Mouse (Mus musculus) intestine, embryonic 15.5 days (tissue): Measurements from ENCODE around the gene Gstk1. TPM values are rescaled to one million over a fixed set of nuclear protein-coding genes. Genes with fewer than 3 reads are reported as not detected.
A peak's percentile ranks its signal among the peaks of the same experiment; 100 is the strongest.

Source experiments
- ATAC-seq: fragments of 200-750 bp; cut with Nextera tagmentation; 2 replicates; pipeline ENCODE4 v1.8.0; 2017; ENCODE audit warnings: moderate TSS enrichment, moderate library complexity
- H3K27ac ChIP-seq: fragments of 300-500 bp; sonication (generic); 2 replicates; pipeline ENCODE4 v1.5.1; 2015; ENCODE audit warnings: mild to moderate bottlenecking, inconsistent platforms
- H3K27me3 ChIP-seq: fragments of 300-500 bp; sonication (generic); replicated peaks from 2 replicates; pipeline ENCODE4 v1.6.1; 2015; ENCODE audit warnings: inconsistent platforms
- H3K36me3 ChIP-seq: fragments of 300-500 bp; sonication (generic); 2 replicates; pipeline ENCODE4 v1.6.1; 2015; ENCODE audit warnings: inconsistent platforms
- H3K4me1 ChIP-seq: fragments of 300-500 bp; sonication (generic); replicated peaks from 2 replicates; pipeline ENCODE4 v1.6.1; 2015; ENCODE audit warnings: inconsistent platforms
- H3K4me2 ChIP-seq: fragments of 300-500 bp; sonication (generic); replicated peaks from 2 replicates; pipeline ENCODE4 v1.6.1; 2015; ENCODE audit warnings: mild to moderate bottlenecking, inconsistent platforms
- H3K4me3 ChIP-seq: fragments of 300-500 bp; sonication (generic); replicated peaks from 2 replicates; pipeline ENCODE4 v1.5.1; 2015; ENCODE audit warnings: inconsistent platforms
- H3K9ac ChIP-seq: fragments of 300-500 bp; sonication (generic); 2 replicates; pipeline ENCODE4 v1.6.1; 2015; ENCODE audit warnings: inconsistent platforms
- H3K9me3 ChIP-seq: fragments of 300-500 bp; sonication (generic); 2 replicates; pipeline ENCODE4 v1.6.1; 2016; ENCODE audit warnings: inconsistent platforms
- WGBS: fragments of 180-500 bp; shearing (Covaris S2); methylation state at CpG from one replicate; pipeline ENCODE4 v1.1.7; 2015; 5-methylcytosine and 5-hydroxymethylcytosine counted together
- polyA plus RNA-seq: library from polyadenylated mRNA; unstranded; fragments of >200 nt; fragmentation: Nextera tagmentation; extraction: Ambion mirVana; gene quantifications from 2 replicates; pipeline ENCODE4 v1.2.1, GENCODE M21; 2015

Gstk1 gene
- polyA plus RNA-seq, 1 experiment from 2014 or later: 24.0 TPM

DNA sequence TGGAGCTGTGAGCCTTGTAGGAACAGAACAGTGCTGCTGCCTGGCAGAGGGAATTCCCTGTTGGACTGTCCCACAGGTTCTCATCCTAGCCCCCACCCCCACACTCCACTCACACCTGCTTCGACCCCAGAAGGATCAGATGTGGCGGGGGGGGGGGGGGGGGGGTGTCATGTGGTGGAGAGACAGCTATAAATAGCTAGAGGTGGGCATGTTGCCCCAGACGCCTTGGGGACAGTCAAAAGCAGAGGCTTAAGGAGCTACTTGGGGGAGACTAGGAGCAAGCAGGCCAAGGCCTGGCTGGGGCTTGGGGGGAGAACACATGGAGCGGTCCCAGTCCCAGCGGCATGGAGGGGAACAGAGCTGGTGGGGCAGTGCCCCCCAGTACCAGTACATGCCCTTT is 40.7 kb downstream of the Gstk1 start, which contains the start of gene Clcn1:
Clcn1 (plus strand) TSS at position 238 of the 400 bp plus-strand sequence.
- no peak within 1 kb of the TSS for H3K4me2 ChIP-seq
- H3K27ac ChIP-seq: no peak within 1 kb of the TSS
- H3K36me3 ChIP-seq: peaks cover 4% of the 10 kb centered on the region; the same call in 1 of the 2 replicates
- no peaks in the 10 kb centered on the region for H3K4me1 ChIP-seq
- H3K4me3 ChIP-seq: no peak within 1 kb of the TSS
- no peaks in the 10 kb centered on the region for H3K27me3 ChIP-seq
- 69% methylated on average over 4 of the region's 5 CpGs for WGBS
- H3K9me3 ChIP-seq: no peaks in the 10 kb centered on the region
- ATAC-seq: peak; percentile 18; the same call in 1 of the 2 replicates
- H3K9ac ChIP-seq: no peak within 1 kb of the TSS

DNA sequence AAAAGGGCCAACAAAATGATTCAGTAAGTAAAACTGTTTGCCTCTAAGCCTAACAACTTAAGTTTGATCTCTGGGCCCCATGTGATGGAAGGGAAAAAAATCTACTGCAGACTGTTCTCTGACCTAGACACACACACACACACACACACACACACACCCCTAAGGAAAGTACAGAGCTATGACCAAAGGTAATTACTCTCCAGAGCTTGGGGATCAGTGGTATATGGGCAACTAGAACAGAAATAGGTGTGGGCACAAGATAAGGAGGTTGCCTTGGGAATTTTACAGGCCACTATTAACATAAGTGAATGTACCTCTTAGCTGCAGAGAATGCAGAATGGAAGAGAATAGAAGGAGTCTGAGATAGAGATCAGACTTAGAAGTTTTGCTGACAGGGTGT is 41.8 kb downstream of the Gstk1 start:
- Histone ChIP-seq H3K9ac (no peak overlapping the region), H3K9me3 (no peaks in the 10 kb centered on the region), H3K36me3 (no peaks in the 10 kb centered on the region; the same call in 1 of the 2 replicates), H3K4me1 (no peaks in the 10 kb centered on the region), H3K27ac (no peak overlapping the region), H3K27me3 (no peaks in the 10 kb centered on the region), H3K4me3 (no peak overlapping the region), H3K4me2 (no peak overlapping the region)
- ATAC-seq: peak; percentile 91

DNA sequence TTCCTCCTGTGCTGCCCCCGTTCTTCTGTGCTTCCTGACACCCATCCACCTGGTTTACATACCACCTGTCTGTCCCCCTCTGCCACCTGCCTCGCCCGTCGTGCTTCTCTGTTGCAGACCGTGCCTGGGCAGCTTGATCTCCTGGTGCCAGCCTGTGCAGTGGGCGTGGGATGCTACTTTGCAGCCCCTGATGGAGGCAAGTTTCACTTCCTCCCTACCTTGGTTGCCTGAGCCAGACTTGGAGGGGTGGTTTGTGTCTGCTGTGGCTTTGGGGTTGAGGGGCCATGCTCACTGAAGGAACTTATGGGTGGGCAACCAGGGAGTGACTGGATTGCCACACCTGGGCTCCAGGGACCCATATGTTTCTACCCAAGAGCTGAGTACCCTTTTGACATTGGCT is 47.6 kb downstream of the Gstk1 start:
- ATAC-seq: no peak

GRCm38 (mm10) chr6:42295549-42296094 is 49.9 kb downstream of the Gstk1 start:
- no peaks in the 10 kb centered on the region for H3K9me3 ChIP-seq
- H3K27ac ChIP-seq: no peak overlapping the region
- no peak overlapping the region for H3K9ac ChIP-seq
- peak; percentile 90 for ATAC-seq
- 64% methylated on average over 3 of the region's 3 CpGs for WGBS
- H3K4me2 ChIP-seq: no peak overlapping the region
- H3K4me1 ChIP-seq: no peaks in the 10 kb centered on the region
- no peak overlapping the region for H3K4me3 ChIP-seq
- no peaks in the 10 kb centered on the region for H3K27me3 ChIP-seq
- no peaks in the 10 kb centered on the region for H3K36me3 ChIP-seq

More for the DNA sequence above, 47.6 kb downstream of the Gstk1 start:
- no peaks in the 10 kb centered on the region for H3K36me3 ChIP-seq
- H3K27ac ChIP-seq: no peak overlapping the region
- H3K4me2 ChIP-seq: no peak overlapping the region
- H3K9me3 ChIP-seq: no peaks in the 10 kb centered on the region
- H3K4me3 ChIP-seq: no peak overlapping the region
- 92% methylated on average over 6 of the region's 6 CpGs for WGBS
- no peaks in the 10 kb centered on the region for H3K27me3 ChIP-seq
- no peaks in the 10 kb centered on the region for H3K4me1 ChIP-seq
- H3K9ac ChIP-seq: no peak overlapping the region

- 92% methylated on average over 5 of the region's 5 CpGs for WGBS
- H3K4me2 ChIP-seq: no peak overlapping the region
- ATAC-seq: no peak
- no peak overlapping the region for H3K4me3 ChIP-seq
- no peaks in the 10 kb centered on the region for H3K36me3 ChIP-seq
- no peaks in the 10 kb centered on the region for H3K9me3 ChIP-seq
- H3K27me3 ChIP-seq: no peaks in the 10 kb centered on the region
- no peaks in the 10 kb centered on the region for H3K4me1 ChIP-seq
- no peak overlapping the region for H3K9ac ChIP-seq
- no peak overlapping the region for H3K27ac ChIP-seq
Measured at GRCm38 (mm10) chr6:42299362-42299761, 53.6 kb downstream of the Gstk1 start.

Other genes starting within 250 kb of the Gstk1 start
- not detected in 2 replicates for gene Sva, start 207.5 kb upstream of the Gstk1 start, polyA plus RNA-seq
- not detected in 2 replicates for gene Tas2r139, start 105.0 kb upstream of the Gstk1 start, polyA plus RNA-seq
- gene Tas2r144, start 30.6 kb upstream of the Gstk1 start, polyA plus RNA-seq: not detected in 2 replicates
- 9.9 and 11.8 TPM in 2 replicates for gene Tmem139, start 16.0 kb downstream of the Gstk1 start, polyA plus RNA-seq
- gene Casp2, start 19.1 kb downstream of the Gstk1 start, polyA plus RNA-seq: 42.2 and 44.9 TPM in 2 replicates
- gene Clcn1, start 40.8 kb downstream of the Gstk1 start, polyA plus RNA-seq: 0.13 and 0.20 TPM in 2 replicates
- 0.20 and 0.25 TPM in 2 replicates for gene Fam131b, start 78.7 kb downstream of the Gstk1 start, polyA plus RNA-seq
- gene Zyx, start 103.7 kb downstream of the Gstk1 start, polyA plus RNA-seq: 82.7 and 83.4 TPM in 2 replicates
- 7.6 TPM in 2 replicates for gene Epha1, start 127.3 kb downstream of the Gstk1 start, polyA plus RNA-seq
- gene Tas2r143, start 154.3 kb downstream of the Gstk1 start, polyA plus RNA-seq: not detected in 2 replicates
- gene Tas2r135, start 159.5 kb downstream of the Gstk1 start, polyA plus RNA-seq: not detected in 2 replicates
- not detected in 2 replicates for gene Tas2r126, start 188.6 kb downstream of the Gstk1 start, polyA plus RNA-seq
- gene Olfr458, start 219.3 kb downstream of the Gstk1 start, polyA plus RNA-seq: not detected in 2 replicates
- gene Olfr457, start 230.4 kb downstream of the Gstk1 start, polyA plus RNA-seq: not detected in 2 replicates
- not detected in 2 replicates for gene Olfr456, start 241.3 kb downstream of the Gstk1 start, polyA plus RNA-seq